Mouse (Mus musculus) kidney, embryonic 15.5 days (tissue): ENCODE measurements around the gene Atg10. TPM values are rescaled to one million over a fixed set of nuclear protein-coding genes. Genes with fewer than 3 reads are reported as not detected.

Experiments used
- ATAC-seq: fragments of 200-750 bp; cut with Nextera tagmentation; replicated peaks from 2 replicates; pipeline ENCODE4 v1.8.0; 2017; ENCODE audit warnings: moderate TSS enrichment; ENCODE audit not compliant: low FRiP score
- H3K27ac ChIP-seq: fragments of 300-500 bp; sonication (generic); 2 replicates; pipeline ENCODE4 v1.5.1; 2015; ENCODE audit warnings: mild to moderate bottlenecking, inconsistent platforms
- H3K27me3 ChIP-seq: fragments of 300-500 bp; sonication (generic); 2 replicates; pipeline ENCODE4 v1.6.1; 2015; ENCODE audit warnings: inconsistent platforms
- H3K36me3 ChIP-seq: fragments of 300-500 bp; sonication (generic); 2 replicates; pipeline ENCODE4 v1.6.1; 2015; ENCODE audit warnings: inconsistent platforms
- H3K4me1 ChIP-seq: fragments of 300-500 bp; sonication (generic); 2 replicates; pipeline ENCODE4 v1.6.1; 2015; ENCODE audit warnings: inconsistent platforms
- H3K4me2 ChIP-seq: fragments of 300-500 bp; sonication (generic); 2 replicates; pipeline ENCODE4 v1.6.1; 2015; ENCODE audit warnings: moderate library complexity, mild to moderate bottlenecking, inconsistent platforms
- H3K4me3 ChIP-seq: fragments of 300-500 bp; sonication (generic); replicated peaks from 2 replicates; pipeline ENCODE4 v1.5.1; 2015; ENCODE audit warnings: mild to moderate bottlenecking, inconsistent platforms
- H3K9ac ChIP-seq: fragments of 300-500 bp; sonication (generic); 2 replicates; pipeline ENCODE4 v1.6.1; 2015; ENCODE audit warnings: mild to moderate bottlenecking, inconsistent platforms
- H3K9me3 ChIP-seq: fragments of 300-500 bp; sonication (generic); replicated peaks from 2 replicates; pipeline ENCODE4 v1.6.1; 2016; ENCODE audit warnings: inconsistent platforms
- WGBS: fragments of 180-500 bp; shearing (Covaris S2); methylation state at CpG from one replicate; pipeline ENCODE4 v1.1.7; 2015; ENCODE audit warnings: mixed read lengths; 5-methylcytosine and 5-hydroxymethylcytosine counted together
- polyA plus RNA-seq: library from polyadenylated mRNA; unstranded; fragments of >200 nt; fragmentation: Nextera tagmentation; extraction: Ambion mirVana; gene quantifications from 2 replicates; pipeline ENCODE4 v1.2.1, GENCODE M21; 2015

Gene Atg10
- polyA plus RNA-seq, 1 experiment from 2014 or later = 12.6 TPM

GRCm38 (mm10) chr13:90985417-90985816 lies 238.4 kb downstream of the Atg10 start:
- ATAC-seq = no peak
- Histone ChIP-seq H3K4me2 (no peak overlapping the region), H3K27me3 (no peaks in the 10 kb centered on the region), H3K9me3 (no peaks in the 10 kb centered on the region), H3K27ac (no peak overlapping the region), H3K36me3 (no peaks in the 10 kb centered on the region), H3K4me3 (no peak overlapping the region), H3K9ac (no peak overlapping the region), H3K4me1 (no peaks in the 10 kb centered on the region)
- WGBS = 78% methylated on average over 3 of the region's 3 CpGs

GRCm38 (mm10) chr13:90984073-90984472 lies 239.7 kb downstream of the Atg10 start:
- 83% methylated on average over 2 of the region's 2 CpGs for WGBS
- Histone ChIP-seq H3K9me3 (no peaks in the 10 kb centered on the region), H3K9ac (no peak overlapping the region), H3K27ac (no peak overlapping the region), H3K4me1 (no peaks in the 10 kb centered on the region), H3K36me3 (no peaks in the 10 kb centered on the region), H3K4me2 (no peak overlapping the region), H3K27me3 (no peaks in the 10 kb centered on the region), H3K4me3 (no peak overlapping the region)
- ATAC-seq = no peak

- H3K36me3 ChIP-seq = no peaks in the 10 kb centered on the region
- H3K9ac ChIP-seq = no peak overlapping the region
- no peak overlapping the region for H3K27ac ChIP-seq
- no peak overlapping the region for H3K4me3 ChIP-seq
- no peaks in the 10 kb centered on the region for H3K27me3 ChIP-seq
- no peaks in the 10 kb centered on the region for H3K4me1 ChIP-seq
- ATAC-seq = no peak
- 86% methylated on average over 1 of the region's 1 CpGs for WGBS
- H3K4me2 ChIP-seq = no peak overlapping the region
- no peaks in the 10 kb centered on the region for H3K9me3 ChIP-seq
Measured at GRCm38 (mm10) chr13:90981798-90982197, 242.0 kb downstream of the Atg10 start.

GRCm38 (mm10) chr13:90980878-90981674 lies 242.7 kb downstream of the Atg10 start:
- Histone ChIP-seq H3K4me2 (no peak overlapping the region), H3K9me3 (no peaks in the 10 kb centered on the region), H3K27me3 (no peaks in the 10 kb centered on the region), H3K9ac (no peak overlapping the region), H3K27ac (no peak overlapping the region), H3K4me3 (no peak overlapping the region), H3K4me1 (no peaks in the 10 kb centered on the region), H3K36me3 (no peaks in the 10 kb centered on the region)
- no peak for ATAC-seq
- WGBS = 84% methylated on average over 6 of the region's 6 CpGs

- ATAC-seq = no peak
- Histone ChIP-seq H3K27me3 (no peaks in the 10 kb centered on the region), H3K9me3 (no peaks in the 10 kb centered on the region), H3K36me3 (no peaks in the 10 kb centered on the region), H3K27ac (no peak overlapping the region), H3K4me2 (no peak overlapping the region), H3K4me3 (no peak overlapping the region), H3K9ac (no peak overlapping the region), H3K4me1 (no peaks in the 10 kb centered on the region)
- 89% methylated on average over 3 of the region's 3 CpGs for WGBS
Measured at GRCm38 (mm10) chr13:90977057-90977456, 246.7 kb downstream of the Atg10 start.

GRCm38 (mm10) chr13:90973409-90973808 lies 250.4 kb downstream of the Atg10 start:
- 53% methylated on average over 7 of the region's 7 CpGs for WGBS
- no peak overlapping the region for H3K9ac ChIP-seq
- no peak overlapping the region for H3K4me2 ChIP-seq
- no peaks in the 10 kb centered on the region for H3K4me1 ChIP-seq
- no peak for ATAC-seq
- no peaks in the 10 kb centered on the region for H3K27me3 ChIP-seq
- H3K4me3 ChIP-seq = no peak overlapping the region
- no peaks in the 10 kb centered on the region for H3K36me3 ChIP-seq
- H3K27ac ChIP-seq = no peak overlapping the region
- H3K9me3 ChIP-seq = no peaks in the 10 kb centered on the region

- no peak overlapping the region for H3K27ac ChIP-seq
- H3K9me3 ChIP-seq = no peaks in the 10 kb centered on the region
- H3K36me3 ChIP-seq = no peaks in the 10 kb centered on the region
- H3K4me1 ChIP-seq = no peaks in the 10 kb centered on the region
- ATAC-seq = no peak
- no peaks in the 10 kb centered on the region for H3K27me3 ChIP-seq
- WGBS = 86% methylated on average over 10 of the region's 10 CpGs
- H3K4me2 ChIP-seq = no peak overlapping the region
- H3K4me3 ChIP-seq = no peak overlapping the region
- no peak overlapping the region for H3K9ac ChIP-seq
Measured at GRCm38 (mm10) chr13:90970259-90971017, 253.3 kb downstream of the Atg10 start.

GRCm38 (mm10) chr13:90968940-90969339 lies 254.8 kb downstream of the Atg10 start:
- Histone ChIP-seq H3K36me3 (no peaks in the 10 kb centered on the region), H3K9ac (no peak overlapping the region), H3K27me3 (no peaks in the 10 kb centered on the region), H3K4me2 (no peak overlapping the region), H3K4me3 (no peak overlapping the region), H3K9me3 (no peaks in the 10 kb centered on the region), H3K27ac (no peak overlapping the region), H3K4me1 (no peaks in the 10 kb centered on the region)
- no peak for ATAC-seq
- WGBS = 72% methylated on average over 4 of the region's 4 CpGs

GRCm38 (mm10) chr13:90967422-90967821 lies 256.3 kb downstream of the Atg10 start:
- Histone ChIP-seq H3K9me3 (no peaks in the 10 kb centered on the region), H3K9ac (no peak overlapping the region), H3K4me1 (no peaks in the 10 kb centered on the region), H3K4me2 (no peak overlapping the region), H3K4me3 (no peak overlapping the region), H3K36me3 (no peaks in the 10 kb centered on the region), H3K27me3 (no peaks in the 10 kb centered on the region), H3K27ac (no peak overlapping the region)
- ATAC-seq = peak; percentile 88
- 5% methylated on average over 4 of the region's 4 CpGs for WGBS

- Histone ChIP-seq H3K27me3 (no peaks in the 10 kb centered on the region), H3K4me3 (no peak overlapping the region), H3K4me1 (no peaks in the 10 kb centered on the region), H3K9ac (no peak overlapping the region), H3K9me3 (no peaks in the 10 kb centered on the region), H3K27ac (no peak overlapping the region), H3K4me2 (no peak overlapping the region), H3K36me3 (no peaks in the 10 kb centered on the region)
- no peak for ATAC-seq
- 78% methylated on average over 8 of the region's 8 CpGs for WGBS
Measured at GRCm38 (mm10) chr13:90965996-90966395, 257.8 kb downstream of the Atg10 start.

GRCm38 (mm10) chr13:90964511-90964910 lies 259.3 kb downstream of the Atg10 start:
- no peak overlapping the region for H3K4me2 ChIP-seq
- 72% methylated on average over 4 of the region's 4 CpGs for WGBS
- no peaks in the 10 kb centered on the region for H3K36me3 ChIP-seq
- H3K4me1 ChIP-seq = no peaks in the 10 kb centered on the region
- no peak for ATAC-seq
- H3K9me3 ChIP-seq = no peaks in the 10 kb centered on the region
- H3K27me3 ChIP-seq = no peaks in the 10 kb centered on the region
- H3K27ac ChIP-seq = no peak overlapping the region
- no peak overlapping the region for H3K9ac ChIP-seq
- H3K4me3 ChIP-seq = no peak overlapping the region
